Mouse (Mus musculus) T-cell, adult 2 months (primary cell): ENCODE results near the gene Ftcd.

Experiments
- DNase-seq: peaks from one replicate; pipeline ENCODE4 v3.0.0; 2022; ENCODE audit warnings: low spot score

The Ftcd gene

GRCm38 (mm10) chr10:76575374-76575773 lies at the start of gene Ftcd:
Gene Ftcd (plus strand): TSS chr10:76575648.
- no peak for DNase-seq

- no peak for DNase-seq
Observed at GRCm38 (mm10) chr10:76530922-76531321, 44.5 kb upstream of the Ftcd start.

DNA sequence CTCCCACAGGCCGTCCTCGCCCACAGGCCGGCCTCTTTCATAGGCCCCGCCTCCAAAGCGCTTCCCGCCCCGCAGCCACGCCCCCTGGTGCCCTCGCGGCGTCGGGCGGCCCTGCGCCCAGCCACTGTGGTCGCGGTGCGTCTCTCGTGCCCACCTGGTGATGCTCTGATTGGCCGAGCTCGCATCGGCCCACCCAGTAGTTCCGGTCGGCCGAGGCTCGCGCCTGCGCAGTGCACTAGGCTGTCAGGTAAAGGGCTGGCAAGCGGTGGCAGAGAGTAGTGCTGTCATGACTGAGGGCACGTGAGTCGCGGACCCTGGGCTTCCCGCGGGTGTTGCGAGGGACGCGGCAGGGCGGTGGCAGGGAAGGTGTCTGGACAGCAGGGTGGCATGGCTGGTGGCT lies 44.1 kb upstream of the Ftcd start, which contains the start of gene Lss:
TSS of gene Lss (plus strand) at position 214 of the 400 bp plus-strand sequence.
- peak; percentile 96 for DNase-seq

- DNase-seq: no peak
Observed at GRCm38 (mm10) chr10:76531828-76532227, 43.6 kb upstream of the Ftcd start.

- no peak for DNase-seq
Observed at GRCm38 (mm10) chr10:76535526-76535925, 39.9 kb upstream of the Ftcd start.

DNA sequence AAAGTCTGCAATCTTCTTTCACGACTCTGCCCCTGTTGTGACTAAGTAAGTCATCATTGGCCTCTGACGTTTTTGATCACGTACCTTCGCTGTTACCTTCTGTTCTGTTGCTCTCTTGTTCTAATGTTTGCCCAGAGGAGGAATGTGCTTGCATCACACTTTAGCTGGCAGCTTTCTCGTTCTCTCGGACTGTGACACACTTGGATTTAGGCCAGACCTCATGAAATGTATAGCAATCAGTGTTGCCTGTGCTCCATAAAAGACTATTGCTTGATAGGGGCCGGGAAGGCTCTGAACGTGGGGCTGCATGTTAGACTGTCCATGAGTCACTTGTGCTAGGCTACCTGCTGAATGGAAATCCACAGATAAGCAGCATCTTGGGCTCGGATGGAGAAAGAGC lies 37.8 kb upstream of the Ftcd start:
- no peak for DNase-seq

DNA sequence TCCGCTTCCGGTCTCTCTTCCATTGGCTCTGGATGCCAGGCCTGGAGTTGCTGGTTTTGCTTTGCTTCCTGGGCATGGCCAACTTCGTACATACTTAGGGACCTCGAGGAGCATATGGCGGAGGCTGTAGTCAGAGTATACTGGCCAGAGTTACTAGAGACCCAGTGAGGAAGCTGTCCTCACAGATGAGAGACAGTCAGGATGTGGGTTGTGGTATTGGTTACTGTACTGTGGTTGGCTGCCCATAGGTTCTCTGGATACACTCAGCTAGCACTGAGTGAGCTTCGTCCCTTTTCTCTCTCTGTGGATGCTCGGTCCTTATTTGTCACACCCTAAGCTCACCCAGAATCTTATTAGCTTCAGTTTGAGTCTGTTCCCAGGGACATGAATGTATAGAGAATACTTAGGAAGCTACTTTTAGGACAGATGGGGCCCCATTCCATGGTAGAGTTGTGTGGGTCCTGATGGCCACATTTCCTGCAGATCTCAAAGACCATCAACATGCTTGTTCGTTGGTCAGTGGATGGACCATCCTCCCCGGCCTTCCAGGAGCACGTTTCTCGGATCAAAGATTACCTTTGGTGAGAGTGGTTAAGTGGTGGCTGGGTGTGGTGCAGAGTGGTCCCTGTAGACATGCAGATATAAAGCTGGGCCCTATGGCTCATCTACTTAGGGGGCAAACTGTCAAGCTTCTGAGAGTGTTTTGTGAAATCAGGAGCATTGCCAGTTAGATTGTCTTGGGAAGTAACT lies 33.9 kb upstream of the Ftcd start:
- peak; percentile 13 for DNase-seq

GRCm38 (mm10) chr10:76542636-76543375 lies 32.6 kb upstream of the Ftcd start:
- peak; percentile 41 for DNase-seq

GRCm38 (mm10) chr10:76546566-76546965 lies 28.9 kb upstream of the Ftcd start:
- DNase-seq: no peak

DNA sequence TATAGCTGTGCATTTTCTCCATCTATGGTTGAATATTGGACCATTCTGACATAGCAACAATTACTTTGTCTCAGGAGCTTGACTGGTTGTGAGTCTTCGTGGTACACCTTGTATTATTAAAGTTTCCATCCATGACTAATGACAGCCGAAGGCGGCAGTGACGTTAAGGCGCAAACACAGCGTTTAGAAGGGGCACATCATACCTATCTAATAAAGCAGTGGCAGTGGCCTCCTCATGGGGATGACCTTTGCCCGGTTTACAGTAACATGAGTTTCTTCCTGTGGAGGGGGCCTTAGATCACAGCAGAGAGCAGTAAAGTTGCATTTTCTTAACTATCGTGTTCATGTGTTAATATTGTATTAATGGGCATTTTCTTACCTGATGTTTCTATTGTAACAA lies 27.2 kb upstream of the Ftcd start:
- DNase-seq: no peak

DNA sequence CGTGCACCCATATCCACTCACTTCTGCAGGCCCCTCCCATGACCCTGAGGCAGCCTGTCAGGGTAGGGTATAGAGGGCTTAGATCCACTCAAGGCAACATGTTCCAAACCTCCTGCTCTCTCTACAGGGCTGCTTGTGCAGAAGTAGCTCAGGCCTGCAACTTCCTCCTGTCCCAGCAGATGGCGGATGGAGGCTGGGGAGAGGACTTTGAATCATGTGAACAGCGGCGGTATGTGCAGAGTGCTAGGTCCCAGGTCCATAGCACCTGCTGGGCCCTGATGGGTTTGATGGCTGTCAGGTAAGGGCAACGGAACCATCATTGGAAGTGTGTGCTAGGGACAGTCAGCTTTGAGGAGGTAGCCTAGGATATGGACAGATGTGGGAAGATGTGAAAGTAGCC lies 25.0 kb upstream of the Ftcd start:
- no peak for DNase-seq

- no peak for DNase-seq
Observed at GRCm38 (mm10) chr10:76551556-76551955, 23.9 kb upstream of the Ftcd start.

- DNase-seq: no peak
Observed at GRCm38 (mm10) chr10:76554061-76554460, 21.4 kb upstream of the Ftcd start.

DNA sequence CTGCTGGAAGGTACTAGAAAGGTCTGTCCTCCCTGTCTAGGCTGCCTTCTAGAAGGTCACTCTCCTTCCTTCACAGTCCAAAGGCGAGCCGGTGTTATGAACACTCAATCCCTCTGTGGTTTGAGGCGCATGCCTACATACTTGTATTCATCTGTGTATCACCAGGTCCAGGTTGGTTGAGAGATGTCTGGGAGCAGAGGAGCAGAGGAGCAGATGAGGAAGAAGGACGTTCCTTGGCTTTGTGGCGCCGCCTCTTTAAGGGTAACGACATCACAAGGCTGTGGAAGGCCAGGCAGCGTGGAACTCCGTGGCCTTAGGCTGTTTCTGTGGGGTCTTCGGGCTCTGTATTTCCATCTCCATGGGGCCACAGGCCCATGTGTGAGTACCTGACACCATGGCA lies 13.5 kb upstream of the Ftcd start, which contains the start of gene Spatc1l:
TSS of gene Spatc1l (plus strand) at position 301 of the 400 bp plus-strand sequence.
- DNase-seq: no peak

GRCm38 (mm10) chr10:76569996-76570685 lies 5.3 kb upstream of the Ftcd start:
- DNase-seq: no peak

DNA sequence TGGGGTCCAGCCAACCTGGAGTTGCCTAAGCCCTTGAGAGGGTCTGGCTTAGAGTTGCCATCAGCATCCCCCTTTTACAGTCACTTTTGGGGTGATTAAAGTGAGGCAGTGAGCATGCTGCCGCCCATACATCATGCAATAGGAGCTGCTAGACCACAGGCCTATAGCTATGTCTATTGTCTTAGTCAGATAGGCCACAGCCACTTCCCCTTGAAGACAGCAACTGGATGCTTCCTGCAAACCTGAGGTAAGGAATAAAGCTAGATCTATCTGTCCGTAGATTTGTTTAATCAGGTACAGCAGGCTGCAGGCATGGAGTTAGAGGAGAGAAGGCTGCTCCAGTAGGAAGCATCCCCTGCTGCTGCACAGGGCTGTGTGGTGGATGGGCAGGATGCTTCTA lies 4.4 kb upstream of the Ftcd start:
- no peak for DNase-seq

- DNase-seq: no peak
Observed at GRCm38 (mm10) chr10:76572151-76572550, 3.3 kb upstream of the Ftcd start.

- no peak for DNase-seq
Observed at GRCm38 (mm10) chr10:76576920-76577319, 1.5 kb downstream of the Ftcd start.

DNA sequence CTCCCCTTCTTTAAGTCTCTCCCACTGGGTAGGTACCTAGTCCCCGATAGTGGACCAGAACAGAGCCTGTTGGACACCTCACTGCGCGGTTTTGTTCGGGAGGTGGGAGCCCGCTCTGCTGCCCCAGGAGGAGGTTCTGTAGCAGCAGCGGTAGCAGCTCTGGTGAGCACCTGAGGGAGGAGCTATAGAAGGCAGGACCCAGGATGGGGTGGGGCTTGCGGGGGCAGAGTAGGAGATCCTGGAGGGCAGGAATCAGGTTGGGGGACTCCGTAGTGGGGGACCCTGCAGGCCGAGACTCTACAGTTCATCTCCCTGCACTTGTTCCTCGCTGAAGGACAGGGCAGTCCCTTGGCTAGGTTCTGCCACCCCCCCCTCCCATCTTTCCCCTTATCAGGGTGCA lies 8.7 kb downstream of the Ftcd start:
- no peak for DNase-seq

DNA sequence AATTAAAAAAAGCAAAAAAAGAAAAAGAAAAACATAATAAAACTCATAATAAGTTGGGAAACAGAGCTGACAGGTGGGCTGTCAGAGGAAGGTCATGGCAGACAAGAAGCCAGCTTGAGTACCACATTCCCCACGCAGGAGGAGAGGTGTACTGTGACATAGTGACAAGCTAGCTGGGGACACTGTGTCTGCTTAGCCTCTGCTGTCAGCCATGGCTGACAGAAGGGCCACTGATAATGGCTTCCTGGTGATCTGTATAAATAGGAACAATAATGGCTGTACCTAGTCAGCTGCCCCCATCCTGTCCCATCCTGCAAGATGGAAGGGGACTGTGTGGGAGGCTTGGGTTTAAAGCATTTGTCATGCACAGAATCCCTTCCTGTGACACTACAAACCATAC lies 10.7 kb downstream of the Ftcd start:
- no peak for DNase-seq

DNA sequence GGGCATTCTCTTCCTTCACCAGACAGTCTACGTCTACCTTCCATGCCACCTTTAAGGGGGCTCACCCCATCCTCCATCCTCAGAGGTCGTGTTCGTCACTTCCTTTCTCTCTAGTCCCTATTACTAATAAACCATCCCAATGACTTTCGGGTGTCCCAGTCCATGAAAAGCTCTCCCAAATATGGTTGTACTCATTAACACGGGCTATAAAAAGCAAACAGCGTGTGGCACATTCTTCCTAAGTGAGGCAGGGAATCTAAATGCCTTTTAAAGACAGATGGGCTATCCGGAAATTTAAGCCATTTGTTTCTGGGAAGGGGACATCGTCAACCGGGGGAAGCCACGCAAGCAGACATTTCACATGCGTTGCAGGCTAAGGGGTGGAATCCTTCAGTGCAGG lies 14.7 kb downstream of the Ftcd start:
- no peak for DNase-seq

- no peak for DNase-seq
Observed at GRCm38 (mm10) chr10:76596338-76596737, 20.9 kb downstream of the Ftcd start.

DNA sequence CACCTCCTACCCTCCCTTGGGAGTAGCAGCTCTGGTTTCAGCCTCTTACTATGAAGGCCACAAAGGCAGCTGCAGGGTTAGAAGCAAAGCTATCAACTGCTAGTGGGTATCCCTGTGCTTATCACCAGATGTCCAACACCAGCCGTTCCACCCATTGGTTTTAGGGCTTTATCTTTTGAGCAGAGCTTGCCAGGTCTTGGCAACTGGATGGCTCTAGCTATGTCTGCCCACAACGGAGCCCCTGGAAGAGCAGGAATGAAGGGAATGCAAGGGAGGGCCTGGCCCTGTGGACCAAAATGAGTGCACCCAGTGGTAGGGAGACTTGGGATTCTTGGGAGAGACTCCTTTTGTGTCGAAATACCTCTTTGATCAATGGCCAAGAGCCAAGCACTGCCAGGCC lies 27.2 kb downstream of the Ftcd start:
- DNase-seq: no peak
